Mouse (Mus musculus) stomach, embryonic 15.5 days (tissue): ENCODE measurements around the gene Tomm70a. TPM values are rescaled to one million over a fixed set of nuclear protein-coding genes. Genes with fewer than 3 reads are reported as not detected.

Source experiments
- polyA plus RNA-seq: library from polyadenylated mRNA; unstranded; fragments of >200 nt; fragmentation: Nextera tagmentation; extraction: Ambion mirVana; gene quantifications from 2 replicates; pipeline ENCODE4 v1.2.1, GENCODE M21; 2015

Gene Tomm70a
- polyA plus RNA-seq, 1 experiment from 2014 or later = 44.7 TPM

Other genes with a start within 250 kb of the Tomm70a start
- 36.2 and 36.8 TPM in 2 replicates for gene Tmem45a, start 235.5 kb upstream of the Tomm70a start, polyA plus RNA-seq
- gene Lnp1, start 193.6 kb upstream of the Tomm70a start, polyA plus RNA-seq = not detected in 2 replicates
- gene Tmem45a2, start 50.3 kb upstream of the Tomm70a start, polyA plus RNA-seq = 0.18 and 0.26 TPM in 2 replicates
- 76.3 and 88.5 TPM in 2 replicates for gene Nit2, start 45.6 kb downstream of the Tomm70a start, polyA plus RNA-seq
- 23.2 and 24.4 TPM in 2 replicates for gene Tbc1d23, start 109.8 kb downstream of the Tomm70a start, polyA plus RNA-seq
- 0.05 and 0.06 TPM in 2 replicates for gene Tmem30c, start 171.2 kb downstream of the Tomm70a start, polyA plus RNA-seq
- 40.1 and 42.1 TPM in 2 replicates for gene Filip1l, start 231.4 kb downstream of the Tomm70a start, polyA plus RNA-seq